Mouse (Mus musculus) ES-Bruce4 (cell line): ENCODE results near the gene Rbl1.

Experiments
- CTCF ChIP-seq: IDR thresholded peaks from one replicate; pipeline ENCODE4 v1.8.1; 2011; ENCODE audit warnings: low read depth, low read length
- POLR2A ChIP-seq: IDR thresholded peaks from one replicate; pipeline ENCODE4 v1.8.1; 2011; ENCODE audit warnings: low read length; ENCODE audit not compliant: insufficient read depth

- TF ChIP-seq POLR2A = no peak
- TF ChIP-seq CTCF = no peak
Observed at GRCm38 (mm10) chr2:157203026-157203425, 1.3 kb downstream of the Rbl1 start.
